Mouse (Mus musculus) left cerebral cortex, postnatal 14 days (tissue): ENCODE results near the gene Ppp2r5e. TPM values are rescaled to one million over a fixed set of nuclear protein-coding genes. Genes with fewer than 3 reads are reported as not detected.
"Not testable (repeated sequence)": the region's sequence is repeated elsewhere in the genome, so short reads cannot be mapped to it uniquely, and the experiment has no call there.

ENCODE experiments used
- DNase-seq, 2 experiments: peaks; one replicate each; pipeline ENCODE4 v3.0.0; 2021 to 2022; ENCODE audit warnings: low spot score in 2 of 2, mixed read lengths in 1 of 2
- intact Hi-C: fragments of 180-260 bp; cut with DNase I; formaldehyde crosslinking; loops from one replicate; pipeline ENCODE4 v1.15.1; 2025
- total RNA-seq, 2 experiments: library from RNA; stranded (reverse); gene quantifications; 2 replicates each; pipeline ENCODE4 v1.2.3; 2021

Ppp2r5e gene
- total RNA-seq, 2 experiments from 2014 or later: 83.1 to 84.3 TPM

- DNase-seq: peak; percentile 43 to 51
- intact Hi-C loops: loop anchor here (2.0 to 10.0 kb wide), 2 partner anchors 193 to 311 kb away; no protein-coding TSS in a partner anchor
Measured at GRCm38 (mm10) chr12:75464016-75464769, 131.9 kb downstream of the Ppp2r5e start.

GRCm38 (mm10) chr12:75460561-75460960 is 135.5 kb downstream of the Ppp2r5e start:
- no peak for DNase-seq
- intact Hi-C loops: loop anchor here (10.0 kb wide), 1 partner anchor 314 kb away; no protein-coding TSS in a partner anchor

- no peak for DNase-seq
- intact Hi-C loops: loop anchor here (10.0 kb wide), 1 partner anchor 315 kb away; no protein-coding TSS in a partner anchor
Measured at GRCm38 (mm10) chr12:75459656-75460055, 136.4 kb downstream of the Ppp2r5e start.

GRCm38 (mm10) chr12:75453441-75453840 is 142.6 kb downstream of the Ppp2r5e start:
- no peak for DNase-seq
- intact Hi-C loops: no loop called here

- intact Hi-C loops: no loop called here
- peak in 1 of 2 experiments; percentile 32 for DNase-seq
Measured at GRCm38 (mm10) chr12:75453027-75453426, 143.0 kb downstream of the Ppp2r5e start.

GRCm38 (mm10) chr12:75450592-75450991 is 145.5 kb downstream of the Ppp2r5e start:
- no peak for DNase-seq
- intact Hi-C loops: no loop called here

- DNase-seq: peak in 1 of 2 experiments; percentile 26
- intact Hi-C loops: no loop called here
Measured at GRCm38 (mm10) chr12:75450011-75450410, 146.0 kb downstream of the Ppp2r5e start.

- intact Hi-C loops: no loop called here
- DNase-seq: no peak
Measured at GRCm38 (mm10) chr12:75449475-75449966, 146.5 kb downstream of the Ppp2r5e start.

GRCm38 (mm10) chr12:75448921-75449320 is 147.1 kb downstream of the Ppp2r5e start:
- intact Hi-C loops: no loop called here
- DNase-seq: peak in 1 of 2 experiments; percentile 59

GRCm38 (mm10) chr12:75446245-75446644 is 149.8 kb downstream of the Ppp2r5e start:
- no peak for DNase-seq
- intact Hi-C loops: no loop called here

GRCm38 (mm10) chr12:75432400-75432799 is 163.6 kb downstream of the Ppp2r5e start:
- DNase-seq, intact Hi-C loops: not testable (repeated sequence)

GRCm38 (mm10) chr12:75429685-75430396 is 166.2 kb downstream of the Ppp2r5e start:
- intact Hi-C loops: no loop called here
- no peak for DNase-seq

- DNase-seq: no peak
- intact Hi-C loops: no loop called here
Measured at GRCm38 (mm10) chr12:75428719-75429118, 167.3 kb downstream of the Ppp2r5e start.

GRCm38 (mm10) chr12:75425882-75426281 is 170.2 kb downstream of the Ppp2r5e start:
- DNase-seq: no peak
- intact Hi-C loops: no loop called here

- intact Hi-C loops: no loop called here
- no peak for DNase-seq
Measured at GRCm38 (mm10) chr12:75424817-75425216, 171.2 kb downstream of the Ppp2r5e start.

- intact Hi-C loops: no loop called here
Measured at GRCm38 (mm10) chr12:75424359-75424758, 171.7 kb downstream of the Ppp2r5e start.

GRCm38 (mm10) chr12:75416681-75417080 is 179.4 kb downstream of the Ppp2r5e start, which contains the start of gene Gphb5:
Gphb5 (minus strand) TSS chr12:75416781.
- intact Hi-C loops: no loop called here
- DNase-seq: no peak

More at GRCm38 (mm10) chr12:75424359-75424758, 171.7 kb downstream of the Ppp2r5e start:
- DNase-seq: peak; percentile 27 to 82

- DNase-seq: no peak
- intact Hi-C loops: no loop called here
Measured at GRCm38 (mm10) chr12:75414991-75415390, 181.1 kb downstream of the Ppp2r5e start.

- intact Hi-C loops: no loop called here
- DNase-seq: no peak
Measured at GRCm38 (mm10) chr12:75412964-75413363, 183.1 kb downstream of the Ppp2r5e start.
